Mouse (Mus musculus) megakaryocyte, embryonic 14.5 days (primary cell): ENCODE measurements around the gene Rpl18. TPM values are rescaled to one million over a fixed set of nuclear protein-coding genes. Genes with fewer than 3 reads are reported as not detected.

Source experiments
- H3K27me3 ChIP-seq: replicated peaks from 2 replicates; pipeline ENCODE3; 2012; ENCODE audit warnings: inconsistent platforms
- H3K36me3 ChIP-seq: replicated peaks from 2 replicates; pipeline ENCODE3; 2012; ENCODE audit warnings: low read length, inconsistent platforms, mixed read lengths
- H3K4me1 ChIP-seq: 2 replicates; pipeline ENCODE4 v1.6.1; 2012; ENCODE audit warnings: inconsistent platforms
- H3K4me3 ChIP-seq: replicated peaks from 2 replicates; pipeline ENCODE3; 2012; ENCODE audit warnings: moderate library complexity, mild to moderate bottlenecking, inconsistent platforms
- H3K9me3 ChIP-seq: 2 replicates; pipeline ENCODE4 v1.6.1; 2012; ENCODE audit warnings: inconsistent platforms
- FLI1 ChIP-seq: IDR thresholded peaks from 2 replicates; pipeline ENCODE4 v1.6.1; 2012; ENCODE audit warnings: low read length, inconsistent platforms, mixed read lengths
- GATA1 ChIP-seq: IDR thresholded peaks from 3 replicates; pipeline ENCODE4 v1.6.1; 2012; ENCODE audit warnings: mixed read lengths, low read length, inconsistent platforms, borderline replicate concordance
- polyA plus RNA-seq: library from polyadenylated mRNA; stranded (reverse); fragments of >175 nt; gene quantifications from 2 replicates; pipeline ENCODE4 v1.2.3, GENCODE M21; 2012; ENCODE audit warnings: low replicate concordance; ENCODE audit not compliant: insufficient read depth

Gene Rpl18
- polyA plus RNA-seq, 1 experiment: 14,647 TPM

DNA sequence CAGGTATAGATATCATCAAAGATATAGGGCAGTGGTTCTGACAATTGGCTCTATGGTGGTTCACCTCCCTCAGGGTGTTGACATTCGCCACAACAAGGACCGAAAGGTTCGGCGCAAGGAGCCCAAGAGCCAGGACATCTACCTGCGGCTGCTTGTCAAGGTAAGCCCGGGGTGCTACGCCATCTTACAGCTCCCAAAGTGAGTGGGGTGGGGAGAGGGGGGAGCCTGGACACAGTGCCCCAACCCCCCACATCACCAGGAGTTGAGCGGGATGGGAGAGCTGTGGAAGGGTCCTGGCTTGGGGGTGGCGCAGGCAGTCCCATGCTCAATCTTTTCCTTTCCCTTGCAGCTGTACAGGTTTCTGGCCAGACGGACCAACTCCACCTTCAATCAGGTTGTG is 3.9 kb downstream of the Rpl18 start:
- Histone ChIP-seq H3K9me3 (no peaks in the 10 kb centered on the region), H3K36me3 (peaks cover 63% of the 10 kb centered on the region), H3K27me3 (no peaks in the 10 kb centered on the region), H3K4me3 (peak overlapping the region; percentile 99), H3K4me1 (peaks cover 65% of the 10 kb centered on the region)
- TF ChIP-seq GATA1 (no peak), FLI1 (no peak)

DNA sequence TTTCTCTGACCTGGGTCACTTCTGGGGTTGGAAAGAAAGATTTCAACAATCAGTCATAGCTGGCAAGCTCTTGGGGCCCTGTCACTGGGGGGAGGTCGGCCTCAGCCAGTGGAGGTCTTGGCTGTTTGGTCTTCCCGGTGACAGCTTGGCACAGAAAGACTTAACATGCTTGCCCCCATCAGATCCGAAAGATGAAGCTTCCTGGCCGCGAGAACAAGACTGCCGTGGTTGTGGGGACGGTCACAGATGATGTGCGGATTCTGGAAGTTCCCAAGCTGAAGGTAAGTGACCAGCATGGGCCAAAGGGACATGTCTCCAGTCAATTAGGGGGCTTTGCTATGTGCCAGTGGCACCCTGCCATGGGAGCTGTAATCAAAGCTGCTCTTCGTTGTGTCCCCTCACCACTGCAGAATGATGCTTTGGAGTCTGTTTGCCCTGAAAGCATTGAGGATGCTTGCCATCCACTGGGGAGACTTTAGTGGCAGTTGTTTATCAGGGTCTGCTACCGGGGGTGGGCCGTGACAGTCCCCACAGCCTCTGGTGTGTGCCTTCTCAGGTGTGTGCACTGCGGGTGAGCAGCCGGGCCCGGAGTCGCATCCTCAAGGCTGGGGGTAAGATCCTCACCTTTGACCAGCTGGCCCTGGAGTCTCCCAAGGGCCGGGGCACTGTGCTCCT is 4.6 kb downstream of the Rpl18 start:
- TF ChIP-seq GATA1 (no peak), FLI1 (no peak)
- peaks cover 64% of the 10 kb centered on the region for H3K4me1 ChIP-seq
- H3K36me3 ChIP-seq: peaks cover 69% of the 10 kb centered on the region
- H3K4me3 ChIP-seq: peak overlapping the region; percentile 99
- no peaks in the 10 kb centered on the region for H3K27me3 ChIP-seq
- no peaks in the 10 kb centered on the region for H3K9me3 ChIP-seq

GRCm38 (mm10) chr7:45720413-45721233 is 5.4 kb downstream of the Rpl18 start, which contains the start of gene Fam83e:
Fam83e (plus strand) TSS chr7:45721212.
- peaks cover 64% of the 10 kb centered on the region for H3K4me1 ChIP-seq
- H3K4me3 ChIP-seq: peak within 1 kb of the TSS; percentile 21
- no peaks in the 10 kb centered on the region for H3K27me3 ChIP-seq
- peaks cover 73% of the 10 kb centered on the region for H3K36me3 ChIP-seq
- TF ChIP-seq GATA1 (no peak), FLI1 (no peak)
- H3K9me3 ChIP-seq: no peaks in the 10 kb centered on the region

- H3K4me1 ChIP-seq: peaks cover 58% of the 10 kb centered on the region
- no peaks in the 10 kb centered on the region for H3K27me3 ChIP-seq
- TF ChIP-seq FLI1 (no peak), GATA1 (no peak)
- H3K36me3 ChIP-seq: peaks cover 77% of the 10 kb centered on the region
- H3K4me3 ChIP-seq: no peak overlapping the region
- no peaks in the 10 kb centered on the region for H3K9me3 ChIP-seq
Measured at GRCm38 (mm10) chr7:45721234-45721571, 5.9 kb downstream of the Rpl18 start.

- no peak for TF ChIP-seq GATA1
- no peak for TF ChIP-seq FLI1
- Histone ChIP-seq H3K27me3 (no peaks in the 10 kb centered on the region), H3K4me3 (no peak overlapping the region), H3K36me3 (peaks cover 81% of the 10 kb centered on the region), H3K9me3 (no peaks in the 10 kb centered on the region), H3K4me1 (peaks cover 57% of the 10 kb centered on the region)
Measured at GRCm38 (mm10) chr7:45721642-45722347, 6.5 kb downstream of the Rpl18 start.

DNA sequence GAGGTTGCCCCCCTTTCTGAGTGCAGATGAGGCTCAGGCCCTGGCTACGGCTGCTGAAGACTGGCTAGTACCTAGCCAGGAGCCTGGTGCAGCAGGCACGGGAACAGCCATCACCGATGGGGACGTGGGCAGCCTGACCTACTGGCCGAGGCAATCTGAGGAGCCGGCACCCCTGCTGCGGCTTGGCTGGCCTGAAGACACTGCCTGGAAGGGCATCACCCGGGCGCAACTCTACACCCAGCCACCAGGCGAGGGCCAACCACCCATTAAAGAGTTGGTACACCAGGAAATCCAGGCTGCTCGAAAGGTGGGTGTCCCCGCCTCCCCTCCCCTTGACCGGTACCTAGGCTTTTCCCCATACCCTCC is 7.1 kb downstream of the Rpl18 start:
- Histone ChIP-seq H3K36me3 (peaks cover 87% of the 10 kb centered on the region), H3K9me3 (no peaks in the 10 kb centered on the region), H3K4me1 (peaks cover 62% of the 10 kb centered on the region), H3K27me3 (no peaks in the 10 kb centered on the region), H3K4me3 (no peak overlapping the region)
- no peak for TF ChIP-seq FLI1
- TF ChIP-seq GATA1: no peak

GRCm38 (mm10) chr7:45723301-45723700 is 8.0 kb downstream of the Rpl18 start:
- H3K4me3 ChIP-seq: no peak overlapping the region
- H3K27me3 ChIP-seq: no peaks in the 10 kb centered on the region
- no peak for TF ChIP-seq FLI1
- no peak for TF ChIP-seq GATA1
- H3K9me3 ChIP-seq: no peaks in the 10 kb centered on the region
- peaks cover 67% of the 10 kb centered on the region for H3K4me1 ChIP-seq
- H3K36me3 ChIP-seq: peaks cover 94% of the 10 kb centered on the region

GRCm38 (mm10) chr7:45723781-45724180 is 8.5 kb downstream of the Rpl18 start:
- TF ChIP-seq FLI1: no peak
- TF ChIP-seq GATA1: no peak
- H3K4me3 ChIP-seq: no peak overlapping the region
- no peaks in the 10 kb centered on the region for H3K9me3 ChIP-seq
- peaks cover 67% of the 10 kb centered on the region for H3K4me1 ChIP-seq
- peaks cover 98% of the 10 kb centered on the region for H3K36me3 ChIP-seq
- no peaks in the 10 kb centered on the region for H3K27me3 ChIP-seq

DNA sequence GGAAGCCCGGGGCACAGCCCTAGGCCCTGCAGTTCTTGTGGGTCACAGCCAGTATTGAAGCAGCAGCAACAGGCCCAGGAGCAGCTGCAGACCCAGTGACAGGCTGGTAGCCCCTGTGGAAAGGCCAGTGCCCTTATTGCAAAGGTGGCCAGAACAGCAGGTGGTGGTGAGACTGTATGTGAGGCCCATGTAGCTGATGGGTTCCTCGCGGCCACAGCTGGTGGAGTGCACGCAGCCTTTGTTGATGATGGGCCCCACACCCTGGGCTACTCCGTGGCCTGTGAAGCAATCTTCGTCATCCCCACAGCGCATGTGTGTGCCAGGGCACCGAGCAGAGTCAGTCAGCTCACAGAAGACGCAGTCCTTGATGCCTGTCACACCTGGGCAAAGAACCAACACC is 9.9 kb downstream of the Rpl18 start:
- Histone ChIP-seq H3K36me3 (peaks cover 98% of the 10 kb centered on the region), H3K27me3 (no peaks in the 10 kb centered on the region), H3K4me1 (peaks cover 62% of the 10 kb centered on the region), H3K4me3 (no peak overlapping the region), H3K9me3 (no peaks in the 10 kb centered on the region)
- no peak for TF ChIP-seq FLI1
- no peak for TF ChIP-seq GATA1

DNA sequence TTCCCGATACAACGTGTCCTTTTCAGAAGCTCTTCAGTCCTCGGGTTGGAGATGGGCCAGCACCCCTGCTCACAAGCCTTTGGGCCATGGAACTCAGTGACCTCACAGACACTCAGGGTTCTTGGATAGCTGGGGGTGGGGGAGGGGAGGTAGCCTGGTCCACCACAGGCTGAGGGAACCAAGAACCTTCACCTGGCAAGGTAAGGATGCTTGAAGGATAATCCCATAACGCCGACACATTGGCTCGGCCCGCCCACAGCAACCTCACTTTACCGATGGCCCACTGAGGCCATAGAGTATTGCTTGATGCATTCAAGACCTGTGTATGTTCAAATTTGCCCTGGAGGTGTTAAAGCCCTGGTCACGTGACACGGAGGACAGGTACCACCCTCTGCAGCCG is 10.5 kb downstream of the Rpl18 start, which contains the start of gene Spaca4:
TSS of gene Spaca4 (minus strand) at position 101 of the 400 bp plus-strand sequence.
- TF ChIP-seq FLI1 (no peak), GATA1 (no peak)
- H3K4me3 ChIP-seq: no peak within 1 kb of the TSS
- H3K36me3 ChIP-seq: peaks cover 92% of the 10 kb centered on the region
- no peaks in the 10 kb centered on the region for H3K27me3 ChIP-seq
- no peaks in the 10 kb centered on the region for H3K9me3 ChIP-seq
- peaks cover 62% of the 10 kb centered on the region for H3K4me1 ChIP-seq
